1 mouse cellular context compared by ENCODE assay signal in the genomic region with DNA sequence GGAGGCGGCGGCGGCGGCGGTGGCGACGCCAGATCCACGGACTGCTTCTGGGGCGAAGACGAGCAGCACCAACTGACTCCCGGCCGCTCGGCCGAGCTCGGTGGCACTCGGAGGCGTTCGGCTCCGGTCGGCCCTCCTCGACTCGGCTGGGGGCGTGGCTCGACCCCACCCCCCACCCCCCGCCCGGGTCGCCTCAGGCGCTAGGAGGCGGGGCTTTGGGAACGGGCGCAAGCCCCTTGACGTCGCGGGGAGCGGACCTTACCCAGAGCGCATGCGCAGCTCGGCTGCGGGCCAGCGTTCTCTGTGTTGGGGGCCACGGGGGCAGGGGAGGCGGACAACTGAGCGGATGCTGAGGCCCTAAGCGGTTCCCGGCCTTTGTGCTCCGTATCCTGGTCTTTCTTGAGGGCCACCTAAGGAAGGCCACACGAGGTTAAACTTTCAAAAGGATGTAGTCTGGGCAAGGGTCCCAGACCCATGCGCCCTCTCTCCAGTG.
TF ChIP-seq lines count a peak whose summit lies in the region.

A gene (minus strand): TSS at position 109 of the 493 bp plus-strand sequence.

TF ChIP-seq in CH12.LX, 34 proteins besides CTCF, POLR2A, EP300 and RAD21 (continued from another document):
- 0 out of 2 replicates have a peak, but pooled peaks have one; percentile 33 for TF ChIP-seq MAZ (IDR thresholded peaks at IDR 0.05; ENCODE audit: low read depth, low read length)
- TF ChIP-seq ZNF384 (IDR thresholded peaks at IDR 0.05; ENCODE audit: low read depth, low read length) = no peak
- TF ChIP-seq RCOR1 (conservative IDR thresholded peaks at IDR 0.05; ENCODE audit: low read depth, low read length) = no peak
